Mouse (Mus musculus): ENCODE data around the gene Junb.

GRCm38 (mm10) chr8:84969241-84970134, 9.0 kb downstream of the Junb start, which contains the start of the genes Gm49661, Prdx2 and Rnaseh2a:
- TF ChIP-seq CTCF (IDR thresholded peaks at IDR 0.05; ENCODE audit: low read depth, low read length) (no peak), POLR2A (IDR thresholded peaks at IDR 0.05; ENCODE audit: borderline replicate concordance, low read depth, low read length) (peak; percentile 85; the same call in 1 of the 2 replicates)

All from bone marrow macrophage, adult 2 months (primary cell).